Mouse (Mus musculus) hindlimb bud, embryonic 11.5 days (tissue): ENCODE measurements around the gene Zfp958.
A peak's percentile ranks its signal among the peaks of the same experiment; 100 is the strongest.
"Not testable (repeated sequence)": the region's sequence is repeated elsewhere in the genome, so short reads cannot be mapped to it uniquely, and the experiment has no call there.

Experiments used
- DNase-seq: peaks from one replicate; pipeline ENCODE4 v3.0.0-alpha.2; 2012; ENCODE audit warnings: low read depth, low spot score; ENCODE audit errors: extremely low spot score

Gene Zfp958

GRCm38 (mm10) chr8:4612932-4613853, at the start of gene Zfp958:
Gene Zfp958, plus strand, starts transcription at chr8:4613167.
- peak; percentile 95 for DNase-seq

DNA sequence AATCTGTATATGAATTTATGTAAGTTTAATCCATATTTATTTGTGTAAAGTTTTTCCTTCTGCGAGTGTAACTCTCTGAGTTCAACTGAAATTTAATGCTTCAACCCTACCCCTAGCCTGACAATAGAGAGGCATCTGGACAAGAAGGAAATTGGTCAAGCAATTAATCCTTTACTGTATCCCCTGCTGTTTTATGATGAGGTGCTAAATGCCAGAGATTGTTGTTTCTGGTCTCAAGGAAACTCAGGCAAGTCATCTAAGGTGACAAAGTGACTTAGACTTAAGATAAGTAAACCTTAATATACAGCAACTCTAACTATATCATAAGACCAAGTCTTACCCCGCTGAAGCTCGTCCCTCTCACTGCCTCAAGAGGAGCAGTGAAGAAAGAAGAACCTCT, 31.0 kb upstream of the Zfp958 start:
- DNase-seq = no peak

GRCm38 (mm10) chr8:4582754-4583178, 30.2 kb upstream of the Zfp958 start:
- no peak for DNase-seq

DNA sequence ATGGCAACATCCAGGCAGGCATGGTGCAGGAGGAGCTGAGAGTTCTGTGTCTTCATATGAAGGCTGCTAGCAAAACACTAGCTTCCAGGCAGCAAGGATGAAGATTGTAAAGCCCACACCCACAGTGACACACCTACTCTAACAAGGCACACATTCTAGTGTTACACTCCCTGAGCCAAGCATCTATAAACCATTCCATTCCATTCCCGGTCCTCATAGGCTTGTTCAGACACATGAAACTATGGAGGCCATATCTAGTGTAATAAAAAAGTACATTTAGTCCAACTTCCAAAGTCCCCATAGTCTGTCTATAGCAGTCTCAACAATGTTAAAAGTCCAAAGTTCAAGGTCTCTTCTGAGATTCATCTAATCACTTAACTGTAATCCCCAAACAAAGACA, 28.3 kb upstream of the Zfp958 start:
- DNase-seq = no peak

DNA sequence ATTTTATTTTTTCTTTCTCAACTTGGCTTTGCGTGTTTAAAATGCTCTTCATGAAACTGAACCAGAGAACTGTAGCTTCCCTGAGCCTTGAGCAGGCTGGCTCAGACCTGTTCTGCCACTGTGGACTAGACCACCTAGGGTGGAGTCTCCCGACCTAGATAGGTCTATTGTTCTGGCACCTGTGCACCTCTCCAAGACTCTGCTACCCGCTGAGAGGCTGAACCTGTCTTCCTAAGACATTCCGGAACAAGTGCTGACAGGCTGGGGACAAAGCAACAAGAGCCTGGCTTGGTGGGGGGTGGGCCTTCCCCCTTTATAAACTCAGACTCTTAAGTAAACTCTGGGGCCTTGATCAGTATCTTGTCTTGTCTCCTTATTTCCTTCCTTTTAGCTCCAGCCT, 26.6 kb upstream of the Zfp958 start:
- no peak for DNase-seq

GRCm38 (mm10) chr8:4588165-4589000, 24.6 kb upstream of the Zfp958 start:
- DNase-seq = peak; percentile 69

DNA sequence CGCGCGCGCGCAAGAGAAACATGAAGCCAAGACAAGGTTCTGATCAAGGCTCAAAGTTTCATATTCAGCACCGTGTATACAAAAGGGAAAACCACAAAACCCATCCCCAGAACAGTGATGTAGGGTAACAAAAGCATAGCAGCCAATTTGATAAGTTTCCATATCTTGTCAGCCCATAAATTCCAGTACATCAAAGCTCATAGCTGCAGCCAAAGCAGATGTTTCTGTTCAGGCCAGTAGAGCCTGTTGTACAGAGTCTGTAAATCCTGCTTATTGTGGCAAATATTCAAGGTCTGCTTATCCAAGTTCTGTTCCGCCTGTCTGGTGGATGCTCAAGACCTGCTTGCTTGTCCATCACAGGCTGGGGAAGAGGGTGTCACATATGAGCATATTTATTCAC, 4.1 kb upstream of the Zfp958 start:
- no peak for DNase-seq

- DNase-seq = not testable (repeated sequence)
Measured at GRCm38 (mm10) chr8:4611626-4612175, 1.3 kb upstream of the Zfp958 start.

DNA sequence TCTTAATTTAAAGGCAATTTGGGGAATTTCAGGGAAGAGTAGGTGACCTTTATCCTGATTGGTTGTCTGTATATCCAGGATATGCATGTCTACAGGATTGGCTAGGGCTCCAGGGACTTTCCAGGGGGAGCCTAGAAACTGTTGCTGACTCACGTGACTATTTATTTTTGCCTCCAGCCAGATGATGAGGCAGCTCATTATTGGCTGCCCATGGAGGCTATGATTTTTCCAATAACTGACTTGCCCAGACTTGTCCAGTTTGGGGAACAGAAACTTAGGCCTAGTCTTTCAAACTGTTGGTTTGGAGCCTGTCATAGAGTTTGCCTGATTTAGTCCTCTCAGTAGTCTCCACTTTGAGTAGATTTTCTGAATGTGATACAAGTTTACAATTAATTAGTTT, 14.4 kb downstream of the Zfp958 start:
- no peak for DNase-seq

GRCm38 (mm10) chr8:4637071-4637470, 24.1 kb downstream of the Zfp958 start:
- no peak for DNase-seq

DNA sequence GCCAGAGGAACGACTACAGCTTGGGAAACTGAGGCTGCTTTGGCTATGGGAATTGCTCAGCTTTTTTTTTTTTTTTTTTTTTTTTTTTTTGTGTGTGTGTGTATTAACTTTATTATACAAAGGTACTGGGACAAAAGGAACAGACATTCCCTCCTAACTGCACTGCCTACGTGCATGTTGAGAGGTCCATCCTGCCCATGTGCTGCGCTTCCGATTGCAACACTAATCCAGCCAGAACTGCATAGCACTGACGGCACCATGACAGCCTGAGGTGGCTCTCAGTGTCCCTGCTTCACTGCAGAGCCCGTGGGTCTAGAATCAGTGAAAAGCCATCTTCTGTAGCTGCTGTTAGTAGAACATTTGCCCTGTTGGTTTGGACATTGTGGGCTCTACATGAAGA, 30.0 kb downstream of the Zfp958 start:
- not testable (repeated sequence) for DNase-seq

GRCm38 (mm10) chr8:4656536-4656935, 43.6 kb downstream of the Zfp958 start:
- DNase-seq = no peak

DNA sequence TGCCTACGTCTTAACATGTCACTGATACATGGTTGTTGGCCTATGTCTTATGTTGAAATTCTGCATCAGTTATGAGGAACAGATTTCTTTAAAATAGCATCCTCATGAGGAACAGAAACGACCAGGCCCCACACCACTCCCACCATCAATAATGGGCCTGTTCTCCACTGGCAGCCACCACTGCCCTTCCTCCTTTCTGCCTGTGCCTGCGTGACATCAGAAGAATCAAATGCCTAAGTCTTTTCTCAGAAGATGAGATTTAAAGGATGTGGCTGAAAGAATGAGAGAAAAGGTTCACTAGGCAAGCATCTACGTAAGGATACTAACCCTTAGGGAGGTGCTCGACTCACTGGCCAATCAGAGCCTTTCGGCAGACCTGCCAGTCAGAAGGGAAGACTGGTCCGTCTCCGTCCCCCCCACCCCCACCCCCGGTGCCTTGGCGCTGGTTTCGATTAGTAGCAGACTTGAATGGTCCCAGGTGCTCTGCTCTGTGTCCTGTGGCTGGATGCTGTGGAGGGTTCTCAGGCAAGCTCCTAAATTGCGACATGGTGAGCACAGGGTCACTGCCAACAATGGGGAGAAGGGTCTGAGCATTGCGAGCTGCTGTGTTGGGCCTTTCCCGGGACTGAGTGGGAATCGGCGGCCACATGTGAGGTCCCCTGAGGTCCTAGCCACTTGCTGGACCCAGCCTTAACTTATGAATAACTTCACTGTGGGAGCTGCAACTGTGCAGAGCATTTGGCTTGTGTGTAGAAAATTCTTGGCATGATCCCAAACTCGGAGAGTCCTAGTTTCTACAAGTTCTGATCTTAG, 62.4 kb downstream of the Zfp958 start:
- DNase-seq = no peak

- no peak for DNase-seq
Measured at GRCm38 (mm10) chr8:4676586-4676985, 63.6 kb downstream of the Zfp958 start.

GRCm38 (mm10) chr8:4677265-4678217, 64.6 kb downstream of the Zfp958 start:
- peak; percentile 92 for DNase-seq

- DNase-seq = peak; percentile 88
Measured at GRCm38 (mm10) chr8:4678218-4678907, 65.4 kb downstream of the Zfp958 start.

DNA sequence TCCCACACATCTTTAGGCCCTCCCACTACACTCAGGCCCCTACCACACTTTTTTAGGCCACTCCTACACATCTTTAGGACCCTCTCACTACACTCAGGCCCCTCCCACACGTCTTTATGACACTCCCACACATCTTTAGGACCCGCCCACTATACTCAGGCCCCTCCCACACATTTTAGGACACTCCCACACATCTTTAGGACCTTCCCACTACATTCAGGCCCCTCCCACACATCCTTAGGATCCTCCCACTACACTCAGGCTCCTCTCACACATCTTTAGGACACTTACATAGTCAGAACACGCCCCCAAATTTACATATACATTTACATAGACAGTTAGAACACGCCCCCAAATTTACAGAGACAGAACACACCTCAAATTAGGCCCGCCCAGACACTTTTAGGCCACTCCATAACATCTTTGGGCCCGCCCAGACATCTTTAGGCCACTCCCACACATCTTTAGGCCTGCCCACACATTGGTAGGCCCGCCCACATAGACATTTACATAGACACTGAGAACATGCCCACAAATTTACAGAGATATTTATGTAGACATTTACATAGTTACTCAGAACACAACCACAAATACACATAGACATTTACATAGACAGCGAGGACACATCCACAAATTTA, 66.1 kb downstream of the Zfp958 start:
- no peak for DNase-seq

DNA sequence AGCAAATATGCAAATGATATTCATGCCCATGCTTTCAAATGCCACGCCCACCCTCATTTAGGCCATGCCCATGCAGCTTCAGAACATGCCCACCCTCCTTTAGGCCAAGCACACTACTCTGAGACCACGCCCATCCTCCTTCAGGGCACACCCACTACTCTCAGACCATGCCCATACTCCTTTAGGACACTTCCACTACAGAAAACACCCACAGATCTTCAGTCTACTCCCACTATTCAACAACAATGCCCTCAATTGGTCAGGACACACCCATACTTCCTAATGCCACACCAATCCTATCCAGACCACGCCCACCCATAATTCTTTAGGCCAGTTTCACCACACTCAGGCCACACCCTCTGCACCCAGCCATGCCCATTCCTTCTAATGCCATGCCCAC, 66.8 kb downstream of the Zfp958 start:
- no peak for DNase-seq
